Mouse (Mus musculus) liver, adult 2 months (tissue): ENCODE data around the gene Serpind1. TPM values are rescaled to one million over a fixed set of nuclear protein-coding genes. Genes with fewer than 3 reads are reported as not detected.
A peak's percentile ranks its signal among the peaks of the same experiment; 100 is the strongest.

Source experiments
- DNase-seq: peaks from one replicate; pipeline ENCODE4 v3.0.0-alpha.2; 2011; ENCODE audit warnings: low read depth, low spot score; ENCODE audit errors: extremely low read depth
- H3K27ac ChIP-seq: fragments of 200-500 bp; replicated peaks from 2 replicates; pipeline ENCODE4 v1.5.1; 2012; ENCODE audit warnings: low read depth, mild to moderate bottlenecking, control low read depth, inconsistent platforms, low read length; ENCODE audit not compliant: insufficient read depth
- H3K27me3 ChIP-seq: fragments of 200-500 bp; 2 replicates; pipeline ENCODE4 v1.6.1; 2012; ENCODE audit warnings: mild to moderate bottlenecking, moderate library complexity, low read length, inconsistent platforms; ENCODE audit not compliant: control insufficient read depth, insufficient read depth
- H3K36me3 ChIP-seq: fragments of 200-500 bp; 2 replicates; pipeline ENCODE4 v1.6.1; 2012; ENCODE audit warnings: low read length, inconsistent platforms; ENCODE audit not compliant: control insufficient read depth, insufficient read depth
- H3K4me1 ChIP-seq: fragments of 200-500 bp; 2 replicates; pipeline ENCODE4 v1.6.1; 2011; ENCODE audit warnings: low read length; ENCODE audit not compliant: control insufficient read depth, insufficient read depth
- H3K4me3 ChIP-seq: fragments of 200-500 bp; 2 replicates; pipeline ENCODE4 v1.5.1; 2011; ENCODE audit warnings: low read depth, mild to moderate bottlenecking, control low read depth, low read length, moderate library complexity; ENCODE audit not compliant: insufficient read depth
- H3K79me2 ChIP-seq: fragments of 200-500 bp; 2 replicates; pipeline ENCODE4 v1.6.1; 2012; ENCODE audit warnings: inconsistent platforms, mild to moderate bottlenecking, low read length, moderate library complexity; ENCODE audit not compliant: control insufficient read depth, insufficient read depth
- H3K9ac ChIP-seq: fragments of 200-500 bp; 2 replicates; pipeline ENCODE4 v1.6.1; 2012; ENCODE audit warnings: low read depth, mild to moderate bottlenecking, control low read depth, inconsistent platforms, low read length
- CTCF ChIP-seq: fragments of 200-500 bp; IDR thresholded peaks from 2 replicates; pipeline ENCODE4 v1.5.1; 2011; ENCODE audit warnings: low read depth, low read length, control low read depth
- POLR2A ChIP-seq: fragments of 200-500 bp; IDR thresholded peaks from 2 replicates; pipeline ENCODE4 v1.6.1; 2011; ENCODE audit warnings: low read length, control low read depth; ENCODE audit not compliant: insufficient read depth; ENCODE audit errors: extremely low read depth
- WGBS: fragments of 180-500 bp; shearing (Covaris S2); methylation state at CpG from one replicate; pipeline ENCODE4 v1.1.7; 2018; 5-methylcytosine and 5-hydroxymethylcytosine counted together
- polyA plus RNA-seq: library from polyadenylated mRNA; depleted of rRNA; stranded (reverse); fragments of >200 nt; gene quantifications from 2 replicates; pipeline ENCODE4 v1.2.3, GENCODE M21; 2012
- total RNA-seq: library from RNA; depleted of rRNA; stranded (reverse); fragments of >200 nt; gene quantifications from 2 replicates; pipeline ENCODE4 v1.2.3, GENCODE M21; 2014

Gene Serpind1
- total and polyA plus RNA-seq, 2 experiments = 368 to 636 TPM

GRCm38 (mm10) chr16:17324745-17325144 is 6.4 kb upstream of the Serpind1 start:
- Histone ChIP-seq H3K27ac (no peak overlapping the region), H3K27me3 (no peaks in the 10 kb centered on the region), H3K4me3 (no peak overlapping the region), H3K4me1 (peaks cover 2% of the 10 kb centered on the region; the same call in 1 of the 2 replicates), H3K36me3 (peaks cover 9% of the 10 kb centered on the region; the same call in 1 of the 2 replicates), H3K79me2 (no peaks in the 10 kb centered on the region), H3K9ac (no peak overlapping the region)
- TF ChIP-seq POLR2A (no peak), CTCF (no peak)
- 93% methylated on average over 5 of the region's 5 CpGs for WGBS
- no peak for DNase-seq

GRCm38 (mm10) chr16:17326064-17326463 is 5.1 kb upstream of the Serpind1 start:
- Histone ChIP-seq H3K4me3 (no peak overlapping the region), H3K27ac (no peak overlapping the region), H3K27me3 (no peaks in the 10 kb centered on the region), H3K9ac (no peak overlapping the region), H3K36me3 (peaks cover 9% of the 10 kb centered on the region; the same call in 1 of the 2 replicates), H3K79me2 (no peaks in the 10 kb centered on the region), H3K4me1 (peaks cover 7% of the 10 kb centered on the region; the same call in 1 of the 2 replicates)
- DNase-seq = no peak
- WGBS = 99% methylated on average over 2 of the region's 2 CpGs
- no peak for TF ChIP-seq CTCF
- TF ChIP-seq POLR2A = no peak

- TF ChIP-seq POLR2A (no peak), CTCF (no peak)
- Histone ChIP-seq H3K27ac (peak overlapping the region; percentile 58), H3K27me3 (no peaks in the 10 kb centered on the region), H3K4me3 (no peak overlapping the region), H3K36me3 (peaks cover 7% of the 10 kb centered on the region), H3K4me1 (peaks cover 14% of the 10 kb centered on the region), H3K9ac (no peak overlapping the region), H3K79me2 (peaks cover 3% of the 10 kb centered on the region; the same call in 1 of the 2 replicates)
- DNase-seq = peak; percentile 94
- WGBS = 55% methylated on average over 1 of the region's 1 CpGs
These were observed 1.2 kb upstream of the Serpind1 start for GRCm38 (mm10) chr16:17329848-17330570.

GRCm38 (mm10) chr16:17331855-17332254 is 684 bp downstream of the Serpind1 start:
- Histone ChIP-seq H3K4me1 (peaks cover 30% of the 10 kb centered on the region), H3K36me3 (peaks cover 16% of the 10 kb centered on the region), H3K79me2 (peaks cover 13% of the 10 kb centered on the region; the same call in 1 of the 2 replicates), H3K4me3 (peak overlapping the region; percentile 60), H3K27ac (peak overlapping the region; percentile 83), H3K27me3 (no peaks in the 10 kb centered on the region), H3K9ac (peak overlapping the region; percentile 82)
- no peak for TF ChIP-seq CTCF
- no peak for TF ChIP-seq POLR2A
- 18% methylated on average over 5 of the region's 5 CpGs for WGBS
- DNase-seq = peak; percentile 61

- peak overlapping the region; percentile 32; the same call in 1 of the 2 replicates for H3K9ac ChIP-seq
- peaks cover 18% of the 10 kb centered on the region; the same call in 1 of the 2 replicates for H3K79me2 ChIP-seq
- TF ChIP-seq CTCF (no peak), POLR2A (no peak)
- no peaks in the 10 kb centered on the region for H3K27me3 ChIP-seq
- H3K36me3 ChIP-seq = peaks cover 37% of the 10 kb centered on the region
- peak overlapping the region; percentile 34 for H3K27ac ChIP-seq
- peaks cover 35% of the 10 kb centered on the region for H3K4me1 ChIP-seq
- DNase-seq = no peak
- no peak overlapping the region for H3K4me3 ChIP-seq
These were observed 3.4 kb downstream of the Serpind1 start for GRCm38 (mm10) chr16:17334574-17334973.

GRCm38 (mm10) chr16:17336089-17336488 is 4.9 kb downstream of the Serpind1 start:
- WGBS = 11% methylated on average over 1 of the region's 1 CpGs
- H3K4me3 ChIP-seq = peak overlapping the region; percentile 29; the same call in 1 of the 2 replicates
- H3K36me3 ChIP-seq = peaks cover 45% of the 10 kb centered on the region
- no peak for TF ChIP-seq POLR2A
- TF ChIP-seq CTCF = no peak
- H3K79me2 ChIP-seq = peaks cover 18% of the 10 kb centered on the region; the same call in 1 of the 2 replicates
- DNase-seq = peak; percentile 57
- no peaks in the 10 kb centered on the region for H3K27me3 ChIP-seq
- H3K4me1 ChIP-seq = peaks cover 38% of the 10 kb centered on the region
- peak overlapping the region; percentile 14; the same call in 1 of the 2 replicates for H3K9ac ChIP-seq
- peak overlapping the region; percentile 31 for H3K27ac ChIP-seq
